Mouse (Mus musculus): ENCODE results near the gene Tmem218. TPM values are rescaled to one million over a fixed set of nuclear protein-coding genes. Genes with fewer than 3 reads are reported as not detected.

Gene Tmem218
- total and polyA plus RNA-seq, 3 experiments = 3.4 to 4.7 TPM; not detected in 1

- TF ChIP-seq RCOR1 (IDR thresholded peaks at IDR 0.05; ENCODE audit: low read depth, low read length) = no peak
- no peak for TF ChIP-seq ZKSCAN1 (IDR thresholded peaks at IDR 0.05; ENCODE audit: low read depth, low read length)
- TF ChIP-seq SMC3 (IDR thresholded peaks at IDR 0.05; ENCODE audit: low read depth, low read length) = peak; percentile 79
- no peak for TF ChIP-seq E2F4 (IDR thresholded peaks at IDR 0.05; ENCODE audit: borderline replicate concordance, low read depth, low read length)
- TF ChIP-seq TCF12 (IDR thresholded peaks at IDR 0.05; ENCODE audit: low read depth, low read length) = no peak
- peak; percentile 74 to 94 (median 77) for TF ChIP-seq CTCF (IDR thresholded peaks at IDR 0.05 in 2 of 3, conservative IDR thresholded peaks at IDR 0.05 in 1 of 3; ENCODE audit: control insufficient read depth in 1 of 3, insufficient read depth in 1 of 3, low read depth in 2 of 3, low read length in 3 of 3, poor library complexity in 1 of 3, severe bottlenecking in 1 of 3)
- no peak for TF ChIP-seq NRF1 (IDR thresholded peaks at IDR 0.05; ENCODE audit: insufficient read depth, low read depth, low read length, poor library complexity, severe bottlenecking)
- no peak for TF ChIP-seq USF1 (IDR thresholded peaks at IDR 0.05; ENCODE audit: low read depth, low read length)
- TF ChIP-seq EP300 (IDR thresholded peaks at IDR 0.05; ENCODE audit: low read depth in 1 of 2, low read length in 2 of 2) = no peak
- TF ChIP-seq ZMIZ1 (IDR thresholded peaks at IDR 0.05; ENCODE audit: low read depth, low read length) = no peak
- no peak for TF ChIP-seq UBTF (IDR thresholded peaks at IDR 0.05; ENCODE audit: borderline replicate concordance, insufficient read depth, low read depth, low read length)
- TF ChIP-seq MAFK (IDR thresholded peaks at IDR 0.05; ENCODE audit: borderline replicate concordance, low read depth, low read length) = no peak
- no peak for TF ChIP-seq NELFE (IDR thresholded peaks at IDR 0.05; ENCODE audit: low read depth, low read length)
- no peak for TF ChIP-seq JUND (IDR thresholded peaks at IDR 0.05; ENCODE audit: low read depth, low read length)
- TF ChIP-seq ETS1 (IDR thresholded peaks at IDR 0.05; ENCODE audit: low read depth, low read length) = no peak
Measured at GRCm38 (mm10) chr9:37177107-37177506, 30.9 kb upstream of the Tmem218 start (continued).

- Histone ChIP-seq H3K4me3 (ENCODE audit: control insufficient read depth in 1 of 2, insufficient read depth in 1 of 2, low read depth in 2 of 2, low read length in 2 of 2) (no peak overlapping the region), H3K9ac (ENCODE audit: control insufficient read depth, low read depth, low read length, poor library complexity, severe bottlenecking) (no peak overlapping the region), H3K27ac (ENCODE audit: control insufficient read depth, low read depth, low read length) (no peak overlapping the region), H3K27me3 (ENCODE audit: control insufficient read depth in 1 of 2, insufficient read depth in 2 of 2, low read length in 2 of 2) (peaks cover 4% of the 10 kb centered on the region in 2 experiments; a peak in 3 of 4 replicates), H3K9me3 (replicated peaks; ENCODE audit: insufficient read depth, low read length) (no peaks in the 10 kb centered on the region), H3K4me1 (ENCODE audit: control insufficient read depth in 1 of 2, insufficient read depth in 2 of 2, low read length in 2 of 2) (peaks cover 2 to 12% of the 10 kb centered on the region in 2 experiments), H3K36me3 (ENCODE audit: control insufficient read depth in 1 of 2, insufficient read depth in 2 of 2, low read length in 2 of 2) (peaks cover 0 to 3% of the 10 kb centered on the region in 2 experiments; a peak in 2 of 4 replicates), H3K79me2 (ENCODE audit: control insufficient read depth, insufficient read depth, low read length, poor library complexity) (no peaks in the 10 kb centered on the region)
- no peak for TF ChIP-seq MEF2A (IDR thresholded peaks at IDR 0.05; ENCODE audit: extremely low read depth, insufficient replicate concordance, low read depth, low read length, poor library complexity, severe bottlenecking)
- no peak for TF ChIP-seq ELF1 (IDR thresholded peaks at IDR 0.05; ENCODE audit: low read depth, low read length)
- TF ChIP-seq E2F4 (IDR thresholded peaks at IDR 0.05; ENCODE audit: borderline replicate concordance, low read depth, low read length) = no peak
- no peak for DNase-seq (ENCODE audit: low read depth, low spot score)
Measured at GRCm38 (mm10) chr9:37177551-37177950, 30.5 kb upstream of the Tmem218 start.

GRCm38 (mm10) chr9:37178911-37179310 is 29.1 kb upstream of the Tmem218 start:
- H3K36me3 ChIP-seq (ENCODE audit: control insufficient read depth in 1 of 2, insufficient read depth in 2 of 2, low read length in 2 of 2) = peaks cover 0 to 3% of the 10 kb centered on the region in 2 experiments; a peak in 2 of 4 replicates
- DNase-seq (ENCODE audit: low read depth, low spot score) = no peak
- peaks cover 0 to 6% of the 10 kb centered on the region in 2 experiments; a peak in 3 of 4 replicates for H3K27me3 ChIP-seq (ENCODE audit: control insufficient read depth in 1 of 2, insufficient read depth in 2 of 2, low read length in 2 of 2)
- no peak overlapping the region for H3K27ac ChIP-seq (ENCODE audit: control insufficient read depth, low read depth, low read length)
- H3K9me3 ChIP-seq (replicated peaks; ENCODE audit: insufficient read depth, low read length) = no peaks in the 10 kb centered on the region
- no peak overlapping the region for H3K9ac ChIP-seq (ENCODE audit: control insufficient read depth, low read depth, low read length, poor library complexity, severe bottlenecking)
- no peaks in the 10 kb centered on the region for H3K79me2 ChIP-seq (ENCODE audit: control insufficient read depth, insufficient read depth, low read length, poor library complexity)
- TF ChIP-seq USF2 (IDR thresholded peaks at IDR 0.05; ENCODE audit: borderline replicate concordance in 1 of 2, insufficient read depth in 1 of 2, low read depth in 1 of 2, low read length in 2 of 2) (no peak), MYC (IDR thresholded peaks at IDR 0.05; ENCODE audit: low read depth, low read length) (no peak), RCOR1 (IDR thresholded peaks at IDR 0.05; ENCODE audit: low read depth, low read length) (no peak), CHD1 (IDR thresholded peaks at IDR 0.05; ENCODE audit: low read depth, low read length) (no peak), HCFC1 (IDR thresholded peaks at IDR 0.05; ENCODE audit: low read depth, low read length) (no peak), POLR2A (IDR thresholded peaks at IDR 0.05; ENCODE audit: control insufficient read depth in 1 of 2, insufficient read depth in 1 of 2, low read depth in 1 of 2, low read length in 2 of 2, poor library complexity in 1 of 2) (no peak), E2F4 (IDR thresholded peaks at IDR 0.05; ENCODE audit: borderline replicate concordance, low read depth, low read length) (no peak), MAZ (IDR thresholded peaks at IDR 0.05; ENCODE audit: low read depth, low read length) (no peak), UBTF (IDR thresholded peaks at IDR 0.05; ENCODE audit: borderline replicate concordance, insufficient read depth, low read depth, low read length) (no peak), BHLHE40 (IDR thresholded peaks at IDR 0.05; ENCODE audit: borderline replicate concordance, low read depth, low read length) (no peak)
- H3K4me3 ChIP-seq (ENCODE audit: control insufficient read depth in 1 of 2, insufficient read depth in 1 of 2, low read depth in 2 of 2, low read length in 2 of 2) = no peak overlapping the region
- peaks cover 2 to 12% of the 10 kb centered on the region in 2 experiments for H3K4me1 ChIP-seq (ENCODE audit: control insufficient read depth in 1 of 2, insufficient read depth in 2 of 2, low read length in 2 of 2)
